Mouse (Mus musculus) C2C12 (cell line): ENCODE data around the gene Ddhd1.

ENCODE experiments used
- CEBPB ChIP-seq: IDR thresholded peaks from one replicate; pipeline ENCODE4 v1.6.1; 2011; ENCODE audit warnings: low read depth, mild to moderate bottlenecking, control low read depth, moderate library complexity
- CTCF ChIP-seq: IDR thresholded peaks from one replicate; pipeline ENCODE4 v1.5.1; 2011; ENCODE audit not compliant: control insufficient read depth, insufficient read depth, insufficient read length
- FOSL1 ChIP-seq: IDR thresholded peaks from one replicate; pipeline ENCODE4 v1.8.0; 2011; ENCODE audit warnings: mild to moderate bottlenecking, low read length; ENCODE audit not compliant: poor library complexity, insufficient read depth, severe bottlenecking
- MAX ChIP-seq: IDR thresholded peaks from one replicate; pipeline ENCODE4 v1.6.1; 2011; ENCODE audit warnings: mild to moderate bottlenecking, control low read depth
- MYOD1 ChIP-seq: IDR thresholded peaks from one replicate; pipeline ENCODE4 v1.6.1; 2011; ENCODE audit warnings: low read depth; ENCODE audit not compliant: control insufficient read depth, insufficient read length
- MYOG ChIP-seq: IDR thresholded peaks from one replicate; pipeline ENCODE4 v1.6.1; 2011; ENCODE audit not compliant: control insufficient read depth, insufficient read length; ENCODE audit errors: extremely low read depth
- USF1 ChIP-seq: IDR thresholded peaks from one replicate; pipeline ENCODE4 v1.6.1; 2011; ENCODE audit warnings: low read depth, mild to moderate bottlenecking, control low read depth, moderate library complexity

GRCm38 (mm10) chr14:45600587-45600986, 57.4 kb downstream of the Ddhd1 start:
- TF ChIP-seq CTCF (no peak), USF1 (no peak), MAX (no peak), MYOD1 (no peak), CEBPB (no peak), MYOG (no peak), FOSL1 (no peak)
